Mouse (Mus musculus) left cerebral cortex, postnatal 4 days (tissue): ENCODE data around the gene Steap2. TPM values are rescaled to one million over a fixed set of nuclear protein-coding genes. Genes with fewer than 3 reads are reported as not detected.
"Not testable (repeated sequence)": the region's sequence is repeated elsewhere in the genome, so short reads cannot be mapped to it uniquely, and the experiment has no call there.

Experiments used
- DNase-seq: peaks from one replicate; pipeline ENCODE4 v3.0.0-alpha.2; 2022
- intact Hi-C: fragments of 180-260 bp; cut with DNase I; formaldehyde crosslinking; loops from one replicate; pipeline ENCODE4 v1.15.1; 2025
- total RNA-seq, 2 experiments: library from RNA; stranded (reverse); gene quantifications; 2 replicates each; pipeline ENCODE4 v1.2.3; 2021

The Steap2 gene
- total RNA-seq, result 1 to 10 TPM; 3.3 to 4.1 TPM

DNA sequence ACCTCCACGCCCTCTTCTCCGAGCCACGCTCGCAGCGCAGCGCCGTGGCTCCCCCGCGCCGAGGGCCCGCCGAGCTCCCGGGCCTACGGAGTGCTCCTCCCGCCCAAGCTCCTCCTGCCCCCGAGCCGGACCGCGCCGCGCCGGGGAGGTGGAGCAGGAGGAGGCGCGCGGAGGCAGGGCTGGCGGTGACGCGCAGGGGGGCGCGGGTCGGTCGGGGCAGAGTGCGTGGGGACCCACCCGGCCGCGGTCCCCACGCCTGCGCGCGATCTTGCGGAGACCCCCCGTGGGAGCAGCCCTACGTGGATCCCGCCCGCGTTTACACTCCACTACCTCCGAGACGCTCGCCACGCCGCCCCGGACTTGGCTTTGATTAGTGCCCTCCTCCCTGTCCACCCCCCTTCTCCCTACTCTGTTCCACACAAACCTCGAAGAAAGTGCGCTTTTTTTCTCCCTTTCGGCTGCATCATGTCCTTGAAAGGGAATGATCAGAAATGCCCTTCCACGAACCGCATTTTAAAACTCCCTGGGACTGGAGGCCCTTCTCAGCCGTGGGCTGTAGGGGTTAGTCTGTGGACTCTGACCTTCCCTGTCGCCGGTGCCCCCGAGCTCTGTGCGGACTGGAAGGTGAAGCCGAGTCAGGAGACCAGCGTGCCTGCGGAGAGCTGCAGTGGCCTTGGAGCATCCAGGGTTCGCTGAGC is at the start of gene Steap2:
TSS of gene Steap2 (minus strand) at position 623 of the 698 bp plus-strand sequence.
- intact Hi-C loops, result no loop called here
- DNase-seq, result peak; percentile 37

DNA sequence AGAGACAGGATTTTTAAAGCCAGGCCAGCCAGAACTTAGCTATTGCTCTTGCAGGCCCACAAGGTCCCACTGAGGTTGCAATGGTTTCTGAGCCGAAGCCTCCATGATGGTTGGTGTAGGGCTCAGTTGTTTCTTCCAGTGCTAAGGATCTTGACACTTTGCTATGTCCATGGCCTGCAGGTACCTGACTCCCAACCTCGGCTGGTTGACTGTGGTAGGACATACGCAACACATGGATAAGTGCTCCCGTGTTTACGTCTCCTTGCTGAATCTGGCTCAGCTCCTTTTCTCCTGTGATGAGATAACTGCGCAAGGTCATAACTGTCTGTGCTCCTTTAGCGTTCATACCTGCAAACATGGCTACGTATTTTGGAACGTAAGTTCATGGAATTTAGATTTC is 40.1 kb upstream of the Steap2 start:
- DNase-seq, result no peak
- intact Hi-C loops, result no loop called here

DNA sequence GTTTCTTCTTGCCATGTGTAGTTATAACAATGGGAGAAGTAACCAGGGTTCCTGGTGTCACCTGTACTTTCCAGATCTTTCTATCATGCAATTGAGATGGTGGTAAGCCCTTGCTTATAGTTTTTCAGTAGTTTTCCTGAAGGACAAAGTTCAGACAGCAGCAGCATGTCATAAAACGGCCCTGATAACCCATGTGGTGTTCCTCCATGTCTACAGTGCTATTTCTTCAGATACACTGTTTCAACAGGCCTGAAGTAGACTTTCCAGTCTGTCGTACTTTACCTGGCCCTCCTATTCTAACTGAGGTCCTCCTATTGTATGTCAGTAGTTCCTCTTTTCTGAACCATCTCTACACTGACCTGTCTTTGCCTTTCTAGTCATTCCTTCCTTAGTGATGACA is 38.5 kb upstream of the Steap2 start:
- intact Hi-C loops, result no loop called here
- no peak for DNase-seq

DNA sequence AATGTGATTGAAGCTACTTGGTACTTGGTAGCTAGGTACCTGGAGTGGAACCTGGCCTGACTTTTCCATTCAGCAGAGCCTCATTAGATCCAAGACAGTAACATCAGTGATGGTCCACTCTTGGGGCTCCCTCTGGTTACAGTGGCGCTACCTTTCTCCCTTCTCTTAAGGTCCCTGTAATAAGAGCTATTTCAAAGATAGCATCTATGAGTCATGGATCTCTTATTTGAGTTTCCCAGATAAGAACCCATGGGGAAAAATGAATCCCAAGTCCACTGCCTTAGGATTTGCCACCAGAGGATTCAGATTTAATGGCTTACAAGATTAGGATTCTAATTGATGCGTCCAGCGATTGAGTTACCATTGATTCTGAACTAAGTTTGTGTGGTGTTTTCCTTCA is 37.8 kb upstream of the Steap2 start:
- intact Hi-C loops, result no loop called here

DNA sequence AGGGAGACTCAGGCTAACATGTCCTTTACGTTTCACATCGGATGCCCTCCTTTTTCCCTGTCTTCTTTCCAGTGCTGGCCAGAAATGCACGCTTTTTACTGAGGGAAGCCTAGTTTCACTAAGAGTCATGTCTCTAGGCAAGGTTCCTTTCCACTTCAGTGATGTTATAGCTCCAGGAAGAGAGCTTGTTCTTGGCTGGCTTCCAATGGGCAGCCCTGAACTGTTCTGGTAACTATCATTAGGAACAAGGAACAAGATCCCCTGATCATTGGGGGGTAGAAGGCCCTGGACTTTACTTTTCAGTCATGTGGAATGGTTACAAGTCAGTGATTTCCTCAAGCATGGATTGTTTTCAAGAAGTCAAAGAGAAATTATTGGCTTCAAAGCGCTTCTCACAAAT is 35.5 kb upstream of the Steap2 start:
- intact Hi-C loops, result no loop called here

More for the DNA sequence above, 37.8 kb upstream of the Steap2 start:
- no peak for DNase-seq

DNA sequence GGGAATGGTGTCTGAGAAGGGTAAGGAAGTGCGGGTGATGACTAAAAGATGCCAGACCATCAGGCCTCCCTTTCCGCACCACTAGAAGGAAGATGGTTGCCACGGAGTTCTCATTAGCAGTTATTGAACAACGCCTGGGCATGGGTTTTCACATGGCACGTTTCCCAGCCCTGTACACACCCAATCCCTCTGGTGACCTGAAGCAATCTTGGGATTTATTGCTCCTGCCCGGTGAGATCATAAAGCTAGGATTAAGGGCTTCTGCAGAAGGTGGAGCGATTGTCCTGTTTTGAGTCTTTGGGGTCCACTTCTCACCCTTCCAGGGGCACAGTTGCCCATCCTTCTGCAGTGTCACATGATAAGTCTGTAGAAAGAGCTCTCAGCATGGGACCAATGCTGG is 27.8 kb upstream of the Steap2 start:
- intact Hi-C loops, result no loop called here
- DNase-seq, result no peak

More for the DNA sequence above, 35.5 kb upstream of the Steap2 start:
- DNase-seq, result no peak

DNA sequence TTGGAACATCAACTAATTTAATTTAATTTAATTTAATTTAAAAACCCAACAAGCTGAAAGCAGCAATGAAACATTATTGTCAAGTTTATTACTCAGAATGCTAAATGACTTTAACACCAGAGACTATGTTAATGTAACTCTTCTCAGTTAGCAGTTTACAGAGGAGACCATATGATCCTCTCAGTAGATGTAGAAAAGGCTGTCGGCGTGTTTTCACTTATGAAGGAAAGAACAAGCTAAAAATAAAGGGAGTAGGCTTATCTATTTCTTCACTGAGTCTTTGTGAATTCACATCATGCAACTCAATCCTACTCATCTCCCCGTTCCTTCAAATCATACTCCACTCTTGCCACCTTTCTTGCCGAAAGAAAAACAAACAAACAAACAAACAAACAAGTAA is 16.7 kb upstream of the Steap2 start:
- no peak for DNase-seq
- intact Hi-C loops, result no loop called here

DNA sequence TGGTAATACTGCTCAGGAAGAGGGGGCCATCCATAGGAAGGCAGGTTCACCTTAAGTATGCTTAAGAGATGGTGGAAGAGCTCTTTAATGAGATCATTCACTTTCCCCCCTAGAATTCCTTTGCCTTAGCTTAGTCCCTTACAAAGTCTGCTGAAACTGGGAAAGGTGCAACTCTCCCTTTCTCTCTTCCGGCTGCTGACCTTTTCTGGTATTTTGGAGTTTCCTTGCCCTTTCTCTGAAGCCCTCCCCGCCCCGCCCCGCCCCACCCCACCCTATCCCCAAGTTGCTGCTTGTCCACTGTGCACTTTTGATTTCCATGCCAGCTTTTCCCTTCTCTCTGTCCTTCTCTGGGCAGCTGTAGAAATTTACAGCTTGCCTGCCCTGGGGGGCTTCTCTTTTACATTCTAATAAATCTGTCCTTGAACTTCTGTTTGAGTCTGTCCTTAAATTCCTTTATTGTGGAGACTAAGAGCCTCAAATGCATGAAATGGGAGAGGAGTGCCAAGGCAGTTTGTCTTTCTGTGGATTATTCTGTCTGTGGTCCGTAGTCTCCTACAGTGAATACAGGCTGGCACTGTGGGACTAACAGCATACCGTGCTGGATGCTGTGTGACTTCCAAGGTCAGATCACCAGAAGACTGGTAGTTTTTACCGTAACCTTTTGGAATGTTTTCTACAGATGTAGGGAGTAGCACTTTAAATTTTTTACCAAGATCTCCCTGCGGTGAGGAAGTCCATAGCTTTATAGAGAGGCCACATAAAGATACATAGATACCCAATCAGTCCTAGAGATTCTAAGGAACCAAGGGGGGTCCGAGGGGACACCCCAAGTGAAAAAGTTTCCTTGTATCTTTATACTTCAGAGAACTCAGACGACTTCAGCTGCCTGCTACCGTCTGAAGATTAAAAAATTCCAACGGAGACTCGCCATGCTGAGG is 13.2 kb upstream of the Steap2 start:
- intact Hi-C loops, result no loop called here
- no peak for DNase-seq

DNA sequence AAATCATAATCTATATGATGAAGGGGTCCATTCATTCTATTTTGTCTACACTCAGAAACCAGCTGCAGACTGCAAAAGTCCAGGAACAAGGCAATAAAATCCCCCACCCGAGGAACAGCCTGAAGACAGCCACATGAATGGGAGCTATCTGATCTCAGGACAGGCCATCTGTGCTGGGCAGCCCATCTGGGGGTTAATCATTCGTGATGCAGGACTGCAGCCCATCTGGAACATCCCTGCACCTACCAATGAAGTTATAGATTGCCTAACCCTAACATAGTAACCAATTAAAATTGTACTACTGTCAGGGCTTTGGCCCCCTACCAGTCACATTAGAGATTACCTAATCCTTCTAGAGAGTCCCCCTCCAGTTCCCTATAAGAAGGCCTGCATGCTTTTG is 10.6 kb upstream of the Steap2 start:
- DNase-seq, result no peak
- intact Hi-C loops, result no loop called here

DNA sequence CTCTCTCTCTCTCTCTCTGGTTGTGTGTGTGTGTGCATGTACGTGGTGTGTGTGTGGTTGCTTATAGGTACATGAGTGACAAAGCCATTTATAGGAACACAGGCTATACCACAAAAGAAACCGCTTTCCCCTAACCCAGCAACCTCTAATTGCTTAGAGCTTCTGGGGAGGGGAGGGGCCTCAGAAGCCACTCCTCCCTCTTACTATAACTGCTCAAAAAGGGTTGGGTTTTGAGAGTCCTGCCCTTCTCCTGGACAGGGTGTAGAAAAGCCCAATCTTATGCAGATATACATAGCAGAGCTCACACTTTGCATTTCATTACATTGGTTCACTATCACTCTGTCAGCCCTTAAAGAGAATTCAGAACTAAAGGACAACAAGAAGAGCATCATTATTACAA is 6.0 kb upstream of the Steap2 start:
- intact Hi-C loops, result no loop called here
- DNase-seq, result no peak

DNA sequence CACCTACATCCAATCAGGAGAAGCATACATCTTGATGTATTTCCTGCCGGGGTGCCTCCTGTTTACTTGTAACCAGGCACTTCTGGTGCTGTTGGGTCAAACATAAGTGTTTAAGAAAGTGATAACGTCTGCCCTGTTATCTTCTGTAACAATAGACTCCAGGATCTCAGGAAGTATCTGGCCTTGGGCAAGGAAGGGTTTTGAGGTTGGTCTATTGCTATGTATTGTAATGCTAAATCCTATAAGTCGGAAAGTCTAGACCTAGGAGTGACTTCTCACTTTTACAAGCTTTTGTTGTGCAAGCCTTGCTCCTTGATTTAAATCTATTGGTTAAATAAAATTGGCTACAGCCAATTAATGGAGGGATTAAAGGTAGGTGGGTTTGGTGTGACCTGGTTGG is 4.5 kb upstream of the Steap2 start:
- DNase-seq, result no peak
- intact Hi-C loops, result no loop called here

DNA sequence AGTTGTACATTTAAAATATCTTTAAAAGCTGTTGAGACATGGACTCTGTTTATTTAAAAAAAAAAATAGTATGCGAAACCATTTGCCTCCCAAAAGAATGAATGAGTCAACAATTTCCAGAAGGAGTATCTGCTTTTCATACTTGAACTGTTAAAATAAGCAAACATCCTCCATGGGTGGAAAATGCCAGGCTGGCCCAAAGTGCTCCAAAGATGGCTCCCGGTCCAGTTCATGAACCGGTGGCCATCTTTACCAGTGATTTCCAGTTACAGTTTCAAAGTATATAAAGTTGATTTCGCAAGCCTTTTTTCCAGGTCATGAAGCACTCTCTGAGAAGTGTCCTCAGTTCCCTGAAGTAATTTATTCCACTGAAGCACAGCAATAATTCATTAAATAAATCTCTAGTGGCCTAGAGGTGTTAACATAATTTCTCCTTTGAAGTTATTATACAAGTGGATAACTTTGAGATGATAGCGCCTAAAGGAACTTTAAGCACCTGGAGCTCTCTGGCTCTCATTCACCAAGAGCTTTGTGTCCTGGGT is 1.1 kb upstream of the Steap2 start:
- intact Hi-C loops, result no loop called here
- DNase-seq, result no peak

DNA sequence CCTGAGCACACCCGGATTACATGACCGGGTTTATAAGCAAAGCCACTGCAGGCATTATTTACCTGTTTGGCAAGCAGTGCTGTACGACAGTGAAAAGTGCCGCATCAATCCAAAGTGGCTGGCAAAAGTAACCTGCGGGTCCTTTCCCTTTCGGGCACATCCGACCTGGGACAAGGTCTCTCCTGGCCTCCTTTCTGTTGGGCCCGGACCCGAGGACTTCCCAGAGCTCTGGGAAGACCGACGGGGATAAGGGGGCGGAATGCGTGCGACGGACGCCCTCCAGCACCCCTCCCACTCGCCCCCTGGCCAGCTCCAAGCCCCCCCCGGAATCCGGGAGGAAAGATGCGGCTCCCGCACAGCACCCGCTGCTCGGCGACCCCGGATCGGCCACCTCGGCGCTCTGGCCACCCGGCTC is 830 bp downstream of the Steap2 start:
- DNase-seq, result no peak
- intact Hi-C loops, result no loop called here

DNA sequence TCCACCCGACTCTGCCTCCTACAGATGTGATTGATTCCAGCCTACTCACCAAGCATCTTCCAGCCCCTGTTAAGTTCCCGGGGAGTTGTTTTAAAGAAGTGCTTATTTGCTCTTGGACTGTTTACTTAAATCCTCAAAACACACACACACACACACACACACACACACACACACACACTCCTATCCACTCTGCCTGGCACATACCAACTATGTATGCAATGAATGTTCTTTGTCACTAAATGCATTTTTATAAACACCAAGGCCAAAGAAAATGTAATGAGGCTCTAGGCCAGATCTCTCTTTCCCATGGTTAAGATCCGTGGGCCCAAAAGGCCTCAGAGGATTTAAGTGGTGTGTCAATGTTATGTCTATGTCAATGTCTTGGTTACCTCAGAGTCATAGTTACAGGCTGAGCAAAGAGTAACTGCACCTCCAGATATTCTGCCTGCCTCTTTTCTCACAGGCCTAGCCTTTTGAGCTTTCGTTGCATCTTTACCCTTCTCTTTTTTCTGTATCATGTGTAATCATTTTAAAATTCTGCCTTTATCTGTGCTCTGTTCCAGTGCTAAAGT is 2.1 kb downstream of the Steap2 start:
- intact Hi-C loops, result no loop called here
- DNase-seq, result no peak

DNA sequence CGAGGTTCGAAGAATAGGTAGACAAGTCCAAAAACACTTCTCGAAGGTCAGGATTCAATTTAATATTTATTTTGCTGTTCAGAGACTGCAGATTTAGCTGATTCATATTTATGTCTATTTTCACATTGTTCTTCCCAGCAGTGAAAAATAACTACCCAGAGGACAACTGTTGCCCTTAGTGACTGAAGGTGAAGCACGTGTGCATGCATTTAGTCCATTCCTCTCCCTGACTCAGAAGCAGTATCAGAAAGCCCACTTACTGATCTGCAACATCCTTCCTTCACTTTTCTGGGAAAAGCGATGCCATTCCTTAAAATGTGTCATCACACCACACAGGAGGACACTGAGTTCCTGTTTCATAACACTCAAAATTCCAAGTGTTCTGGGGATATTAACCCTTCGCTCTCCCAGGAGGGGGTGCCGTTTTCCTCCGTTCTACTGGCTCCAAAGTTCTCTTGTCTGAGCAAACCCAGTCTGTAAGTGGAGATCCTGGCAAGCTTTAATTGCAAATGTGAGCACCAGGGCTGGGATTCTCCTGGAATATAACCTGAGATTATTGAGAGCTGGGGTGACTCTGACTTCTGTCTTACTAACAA is 5.3 kb downstream of the Steap2 start:
- intact Hi-C loops, result no loop called here
- DNase-seq, result no peak

DNA sequence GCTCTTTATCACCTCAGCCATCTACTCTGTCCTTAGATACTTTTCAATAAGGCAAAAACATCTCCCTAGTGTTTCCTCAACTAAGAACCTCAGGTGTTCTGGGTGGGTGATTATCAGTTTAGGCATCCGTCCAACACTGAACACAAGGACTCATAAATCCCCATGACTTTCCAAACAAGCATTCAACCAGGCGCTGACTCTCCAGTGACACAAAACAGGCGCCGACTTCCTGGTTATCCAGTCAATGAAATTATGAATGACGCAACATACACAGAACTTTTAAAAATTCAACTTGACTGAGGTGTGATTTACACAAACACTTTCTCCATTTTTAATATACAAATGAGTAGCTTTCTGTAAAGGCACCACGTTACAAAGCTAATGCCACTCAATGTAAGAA is 6.2 kb downstream of the Steap2 start:
- intact Hi-C loops, result no loop called here

DNA sequence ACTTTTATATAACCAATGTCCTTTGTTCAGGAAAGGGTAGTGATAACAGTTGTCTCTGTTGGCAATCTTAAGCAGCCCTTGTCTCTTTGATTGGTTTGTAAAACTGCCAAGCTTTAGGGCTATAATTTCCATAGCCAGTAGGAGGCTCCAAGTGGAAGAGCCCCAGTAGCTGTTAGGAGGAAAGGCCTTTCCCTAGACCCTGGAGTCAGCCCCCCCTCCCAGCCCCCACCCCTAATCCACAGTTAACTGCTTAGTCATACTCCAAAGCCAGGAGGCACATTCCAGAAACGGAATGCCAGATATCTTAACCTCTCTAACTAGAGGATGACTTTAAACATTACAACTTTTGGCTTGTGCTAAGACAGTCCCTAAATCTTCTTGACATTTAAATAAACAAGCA is 7.4 kb downstream of the Steap2 start:
- intact Hi-C loops, result no loop called here
- DNase-seq, result no peak

More for the DNA sequence above, 6.2 kb downstream of the Steap2 start:
- DNase-seq, result no peak

DNA sequence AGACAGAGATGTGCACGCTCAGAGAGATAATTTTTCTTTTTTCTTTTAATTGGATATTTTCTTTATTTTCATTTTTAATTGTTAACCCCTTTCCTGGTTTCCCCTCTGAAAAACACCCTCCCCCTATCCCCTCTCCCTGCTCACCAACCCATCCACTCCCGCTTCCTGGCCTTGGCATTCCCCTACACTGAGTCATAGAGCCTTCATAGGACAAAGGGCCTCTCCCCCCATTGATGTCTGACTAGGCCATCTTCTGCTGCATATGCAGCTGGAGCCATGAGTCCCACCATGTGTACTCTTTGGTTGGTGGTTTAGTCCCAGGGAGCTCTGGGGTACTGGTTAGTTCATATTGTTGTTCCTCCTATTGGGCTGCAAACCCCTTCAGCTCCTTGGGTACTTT is 9.4 kb downstream of the Steap2 start:
- intact Hi-C loops, DNase-seq: not testable (repeated sequence)

DNA sequence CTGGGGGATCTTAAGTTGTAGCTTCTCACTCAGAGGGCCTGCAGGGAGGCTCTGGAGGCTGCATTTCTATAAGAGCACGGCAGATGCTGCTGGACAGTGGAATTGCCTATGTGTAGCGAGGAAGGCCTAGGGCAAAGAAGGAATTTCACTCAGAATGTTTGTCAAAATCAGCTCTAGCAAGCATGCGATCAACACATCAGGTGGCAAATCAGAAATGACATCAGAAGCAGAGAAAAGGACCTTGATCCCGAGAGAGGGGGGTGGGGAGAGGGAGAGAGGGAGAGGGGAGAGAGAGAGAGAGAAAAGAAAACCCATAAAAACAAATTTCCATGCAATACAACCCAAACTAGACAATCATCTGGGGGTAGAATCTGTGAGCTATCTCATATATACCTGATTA is 11.1 kb downstream of the Steap2 start:
- intact Hi-C loops, result no loop called here

DNA sequence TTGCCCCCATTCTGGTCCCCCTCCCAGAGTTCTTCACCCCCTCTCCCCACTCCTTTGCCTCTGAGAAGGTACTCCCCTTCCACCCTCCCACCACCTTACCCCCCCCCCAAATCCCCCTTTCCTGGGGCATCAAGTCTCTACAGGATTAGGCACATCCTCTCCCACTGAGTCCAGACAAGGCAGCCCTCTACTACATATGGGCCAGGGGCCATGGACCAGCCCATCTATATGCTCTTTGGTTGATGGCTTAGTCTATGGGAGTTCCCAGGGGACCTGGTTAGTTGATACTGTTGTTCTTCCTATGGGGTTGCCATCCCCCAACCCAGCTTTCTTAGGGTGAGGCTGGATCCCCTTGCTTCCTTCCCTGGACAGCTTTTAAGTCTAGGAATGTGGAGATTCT is 14.9 kb downstream of the Steap2 start:
- intact Hi-C loops, result no loop called here
- DNase-seq, result no peak

More for the DNA sequence above, 11.1 kb downstream of the Steap2 start:
- DNase-seq, result no peak

DNA sequence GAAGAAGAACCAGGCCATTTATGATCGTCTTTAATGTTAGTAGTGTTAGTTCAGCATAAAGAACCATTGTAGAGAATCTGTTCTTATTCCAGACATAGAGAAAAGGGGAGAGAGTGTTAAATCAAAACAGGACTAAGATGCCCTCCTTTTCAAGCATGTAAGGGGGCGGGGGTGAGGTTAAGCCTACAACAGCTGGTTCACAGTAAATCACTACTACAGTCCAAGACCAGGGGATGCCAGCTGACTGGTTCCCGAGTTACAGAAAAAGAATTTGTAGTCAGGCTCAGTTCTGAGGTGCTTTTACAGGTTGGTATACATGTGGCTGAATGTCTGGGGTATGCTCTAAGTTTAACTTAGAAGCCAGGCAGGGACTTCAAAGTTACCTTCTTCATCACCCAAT is 18.3 kb downstream of the Steap2 start:
- intact Hi-C loops, result no loop called here
- DNase-seq, result no peak
